Mouse (Mus musculus) embryonic facial prominence, embryonic 14.5 days (tissue): ENCODE data around the gene Cyb5b. TPM values are rescaled to one million over a fixed set of nuclear protein-coding genes. Genes with fewer than 3 reads are reported as not detected.

Experiments used
- ATAC-seq: fragments of 200-750 bp; cut with Nextera tagmentation; 2 replicates; pipeline ENCODE4 v1.8.0; 2017; ENCODE audit warnings: low read depth, moderate number of reproducible peaks, moderate TSS enrichment
- DNase-seq: peaks from one replicate; pipeline ENCODE4 v3.0.0-alpha.2; 2015; ENCODE audit warnings: low spot score
- H3K27ac ChIP-seq: fragments of 300-500 bp; sonication (generic); replicated peaks from 2 replicates; pipeline ENCODE4 v1.5.1; 2014; ENCODE audit warnings: low read depth, mild to moderate bottlenecking, low read length, moderate library complexity
- H3K27me3 ChIP-seq: fragments of 300-500 bp; sonication (generic); replicated peaks from 2 replicates; pipeline ENCODE4 v1.6.1; 2014; ENCODE audit warnings: low read length; ENCODE audit not compliant: control insufficient read depth, insufficient read depth
- H3K36me3 ChIP-seq: fragments of 300-500 bp; sonication (generic); 2 replicates; pipeline ENCODE4 v1.6.1; 2014; ENCODE audit warnings: low read length, mixed read lengths; ENCODE audit not compliant: control insufficient read depth, insufficient read depth
- H3K4me1 ChIP-seq: fragments of 300-500 bp; sonication (generic); 2 replicates; pipeline ENCODE4 v1.6.1; 2014; ENCODE audit warnings: antibody characterized with exemption, low read length; ENCODE audit not compliant: control insufficient read depth, insufficient read depth
- H3K4me2 ChIP-seq: fragments of 300-500 bp; sonication (generic); 2 replicates; pipeline ENCODE4 v1.6.1; 2014; ENCODE audit warnings: low read depth, mild to moderate bottlenecking, low read length, moderate library complexity, mixed read lengths
- H3K4me3 ChIP-seq: fragments of 300-500 bp; sonication (generic); 2 replicates; pipeline ENCODE4 v1.5.1; 2014; ENCODE audit warnings: low read depth, mild to moderate bottlenecking, low read length
- H3K9ac ChIP-seq: fragments of 300-500 bp; sonication (generic); 2 replicates; pipeline ENCODE4 v1.6.1; 2014; ENCODE audit warnings: low read depth, mild to moderate bottlenecking, low read length, moderate library complexity, mixed read lengths
- H3K9me3 ChIP-seq: fragments of 300-500 bp; sonication (generic); 2 replicates; pipeline ENCODE4 v1.6.1; 2016; ENCODE audit warnings: low read length; ENCODE audit not compliant: control insufficient read depth
- WGBS: fragments of 180-500 bp; shearing (Covaris S2); extraction: QIAGEN DNeasy Blood & Tissue Kit; methylation state at CpG from one replicate; pipeline ENCODE4 v1.1.7; 2014; 5-methylcytosine and 5-hydroxymethylcytosine counted together
- polyA plus RNA-seq: library from polyadenylated mRNA; unstranded; fragments of >200 nt; fragmentation: Nextera tagmentation; extraction: Ambion mirVana; gene quantifications from 2 replicates; pipeline ENCODE4 v1.2.1, GENCODE M21; 2014

The Cyb5b gene
- polyA plus RNA-seq, 1 experiment from 2014 or later = 78.5 TPM

GRCm38 (mm10) chr8:107194786-107195451, 44.5 kb downstream of the Cyb5b start:
- no peak overlapping the region for H3K4me2 ChIP-seq
- no peaks in the 10 kb centered on the region for H3K27me3 ChIP-seq
- H3K27ac ChIP-seq = no peak overlapping the region
- DNase-seq = no peak
- H3K36me3 ChIP-seq = no peaks in the 10 kb centered on the region
- H3K9ac ChIP-seq = no peak overlapping the region
- no peaks in the 10 kb centered on the region for H3K9me3 ChIP-seq
- no peak for ATAC-seq
- H3K4me3 ChIP-seq = no peak overlapping the region
- H3K4me1 ChIP-seq = peaks cover 6% of the 10 kb centered on the region; the same call in 1 of the 2 replicates
- WGBS = 91% methylated on average over 14 of the region's 14 CpGs

GRCm38 (mm10) chr8:107197901-107198826, 47.7 kb downstream of the Cyb5b start:
- Histone ChIP-seq H3K27ac (peak overlapping the region; percentile 36), H3K4me3 (peak overlapping the region; percentile 6; the same call in 1 of the 2 replicates), H3K4me2 (peak overlapping the region; percentile 43), H3K27me3 (no peaks in the 10 kb centered on the region), H3K36me3 (no peaks in the 10 kb centered on the region), H3K9ac (no peak overlapping the region), H3K9me3 (no peaks in the 10 kb centered on the region), H3K4me1 (peaks cover 6% of the 10 kb centered on the region; the same call in 1 of the 2 replicates)
- peak; percentile 42 for DNase-seq
- 40% methylated on average over 24 of the region's 24 CpGs for whole genome bisulfite sequencing
- ATAC-seq = no peak

GRCm38 (mm10) chr8:107205164-107205563, 54.7 kb downstream of the Cyb5b start:
- no peak overlapping the region for H3K27ac ChIP-seq
- H3K9me3 ChIP-seq = no peaks in the 10 kb centered on the region
- WGBS = 94% methylated on average over 9 of the region's 9 CpGs
- H3K36me3 ChIP-seq = no peaks in the 10 kb centered on the region
- no peak for DNase-seq
- no peak for ATAC-seq
- no peaks in the 10 kb centered on the region for H3K27me3 ChIP-seq
- H3K4me1 ChIP-seq = peaks cover 16% of the 10 kb centered on the region
- H3K9ac ChIP-seq = no peak overlapping the region
- H3K4me3 ChIP-seq = no peak overlapping the region
- H3K4me2 ChIP-seq = no peak overlapping the region

- ATAC-seq = peak; percentile 63
- Histone ChIP-seq H3K27me3 (no peaks in the 10 kb centered on the region), H3K4me3 (no peak overlapping the region), H3K4me2 (no peak overlapping the region), H3K4me1 (peaks cover 16% of the 10 kb centered on the region), H3K9ac (no peak overlapping the region), H3K27ac (0 out of 2 replicates have a peak overlapping the region, but pooled peaks have one; percentile 21), H3K36me3 (no peaks in the 10 kb centered on the region), H3K9me3 (no peaks in the 10 kb centered on the region)
- WGBS = 54% methylated on average over 18 of the region's 23 CpGs
- DNase-seq = peak; percentile 77
Measured at GRCm38 (mm10) chr8:107205701-107206561, 55.5 kb downstream of the Cyb5b start.

GRCm38 (mm10) chr8:107206782-107207525, 56.5 kb downstream of the Cyb5b start:
- H3K4me2 ChIP-seq = no peak overlapping the region
- no peak for ATAC-seq
- peak overlapping the region; percentile 28; the same call in 1 of the 2 replicates for H3K27ac ChIP-seq
- 70% methylated on average over 9 of the region's 9 CpGs for WGBS
- peaks cover 16% of the 10 kb centered on the region for H3K4me1 ChIP-seq
- no peak for DNase-seq
- no peaks in the 10 kb centered on the region for H3K27me3 ChIP-seq
- H3K9me3 ChIP-seq = no peaks in the 10 kb centered on the region
- no peaks in the 10 kb centered on the region for H3K36me3 ChIP-seq
- H3K4me3 ChIP-seq = no peak overlapping the region
- H3K9ac ChIP-seq = no peak overlapping the region

GRCm38 (mm10) chr8:107209185-107209584, 58.7 kb downstream of the Cyb5b start:
- Histone ChIP-seq H3K27me3 (no peaks in the 10 kb centered on the region), H3K9me3 (no peaks in the 10 kb centered on the region), H3K4me3 (no peak overlapping the region), H3K36me3 (no peaks in the 10 kb centered on the region), H3K27ac (no peak overlapping the region), H3K4me1 (peaks cover 16% of the 10 kb centered on the region), H3K4me2 (no peak overlapping the region), H3K9ac (no peak overlapping the region)
- ATAC-seq (no peak), DNase-seq (no peak)
- 71% methylated on average over 6 of the region's 7 CpGs for WGBS

- H3K27ac ChIP-seq = no peak overlapping the region
- H3K36me3 ChIP-seq = no peaks in the 10 kb centered on the region
- DNase-seq (no peak), ATAC-seq (no peak)
- no peaks in the 10 kb centered on the region for H3K9me3 ChIP-seq
- H3K9ac ChIP-seq = no peak overlapping the region
- no peak overlapping the region for H3K4me2 ChIP-seq
- H3K27me3 ChIP-seq = no peaks in the 10 kb centered on the region
- WGBS = 92% methylated on average over 7 of the region's 7 CpGs
- H3K4me3 ChIP-seq = no peak overlapping the region
- H3K4me1 ChIP-seq = peaks cover 2% of the 10 kb centered on the region; the same call in 1 of the 2 replicates
Measured at GRCm38 (mm10) chr8:107212006-107212405, 61.6 kb downstream of the Cyb5b start.
